Mouse (Mus musculus) heart, embryonic 15.5 days (tissue): Measurements from ENCODE around the gene Zfp622. TPM values are rescaled to one million over a fixed set of nuclear protein-coding genes. Genes with fewer than 3 reads are reported as not detected.

Experiments used
- ATAC-seq: fragments of 200-750 bp; cut with Nextera tagmentation; replicated peaks from 2 replicates; pipeline ENCODE4 v1.8.0; 2017; ENCODE audit warnings: low read depth, moderate TSS enrichment; ENCODE audit not compliant: insufficient number of reproducible peaks, insufficient read depth, low FRiP score
- H3K27ac ChIP-seq: fragments of 300-500 bp; sonication (generic); 2 replicates; pipeline ENCODE4 v1.5.1; 2015; ENCODE audit warnings: mild to moderate bottlenecking, inconsistent platforms
- H3K27me3 ChIP-seq: fragments of 300-500 bp; sonication (generic); 2 replicates; pipeline ENCODE4 v1.6.1; 2015; ENCODE audit warnings: inconsistent platforms
- H3K36me3 ChIP-seq: fragments of 300-500 bp; sonication (generic); 2 replicates; pipeline ENCODE4 v1.6.1; 2015; ENCODE audit warnings: mild to moderate bottlenecking, inconsistent platforms
- H3K4me1 ChIP-seq: fragments of 300-500 bp; sonication (generic); replicated peaks from 2 replicates; pipeline ENCODE4 v1.6.1; 2015; ENCODE audit warnings: inconsistent platforms
- H3K4me2 ChIP-seq: fragments of 300-500 bp; sonication (generic); 2 replicates; pipeline ENCODE4 v1.6.1; 2015; ENCODE audit warnings: inconsistent platforms, mild to moderate bottlenecking, moderate library complexity
- H3K4me3 ChIP-seq: fragments of 300-500 bp; sonication (generic); 2 replicates; pipeline ENCODE4 v1.5.1; 2015; ENCODE audit warnings: mild to moderate bottlenecking, inconsistent platforms
- H3K9ac ChIP-seq: fragments of 300-500 bp; sonication (generic); 2 replicates; pipeline ENCODE4 v1.6.1; 2015; ENCODE audit warnings: mild to moderate bottlenecking, inconsistent platforms
- H3K9me3 ChIP-seq: fragments of 300-500 bp; sonication (generic); replicated peaks from 2 replicates; pipeline ENCODE4 v1.6.1; 2016; ENCODE audit warnings: inconsistent platforms
- WGBS: fragments of 180-500 bp; shearing (Covaris S2); methylation state at CpG from one replicate; pipeline ENCODE4 v1.1.7; 2015; ENCODE audit warnings: mixed read lengths; 5-methylcytosine and 5-hydroxymethylcytosine counted together
- microRNA-seq: library from miRNA; unstranded; fragments of <30 nt; microRNA quantifications from one replicate; pipeline ENCODE4, GENCODE M21; 2016
- polyA plus RNA-seq: library from polyadenylated mRNA; unstranded; fragments of >200 nt; fragmentation: Nextera tagmentation; extraction: Ambion mirVana; gene quantifications from 2 replicates; pipeline ENCODE4 v1.2.1, GENCODE M21; 2015

The Zfp622 gene
- polyA plus RNA-seq, 1 experiment from 2014 or later, result 16.4 TPM

DNA sequence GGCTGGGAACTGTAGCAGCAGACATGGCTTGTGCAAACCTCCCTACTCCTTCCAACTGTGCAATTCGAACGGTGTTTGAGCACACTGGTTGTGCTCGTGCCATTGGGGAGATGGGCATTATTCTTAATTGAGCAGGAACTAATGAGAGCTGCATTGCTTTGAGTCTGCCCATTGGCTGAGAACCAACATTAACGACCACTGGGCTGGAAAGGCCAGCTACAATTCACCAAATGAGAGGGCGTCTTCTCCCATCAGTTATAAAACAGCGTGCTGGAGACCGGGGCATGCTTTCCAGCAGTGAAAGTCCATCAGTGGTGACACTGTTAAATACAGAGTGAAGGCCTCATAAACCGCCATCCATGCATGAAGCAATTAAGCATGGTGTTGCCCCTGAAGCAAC, 37.6 kb downstream of the Zfp622 start:
- Histone ChIP-seq H3K9me3 (no peaks in the 10 kb centered on the region), H3K27ac (no peak overlapping the region), H3K27me3 (no peaks in the 10 kb centered on the region), H3K36me3 (no peaks in the 10 kb centered on the region), H3K4me2 (no peak overlapping the region), H3K4me1 (no peaks in the 10 kb centered on the region), H3K4me3 (no peak overlapping the region), H3K9ac (no peak overlapping the region)
- ATAC-seq, result no peak
- 81% methylated on average over 8 of the region's 8 CpGs for WGBS

DNA sequence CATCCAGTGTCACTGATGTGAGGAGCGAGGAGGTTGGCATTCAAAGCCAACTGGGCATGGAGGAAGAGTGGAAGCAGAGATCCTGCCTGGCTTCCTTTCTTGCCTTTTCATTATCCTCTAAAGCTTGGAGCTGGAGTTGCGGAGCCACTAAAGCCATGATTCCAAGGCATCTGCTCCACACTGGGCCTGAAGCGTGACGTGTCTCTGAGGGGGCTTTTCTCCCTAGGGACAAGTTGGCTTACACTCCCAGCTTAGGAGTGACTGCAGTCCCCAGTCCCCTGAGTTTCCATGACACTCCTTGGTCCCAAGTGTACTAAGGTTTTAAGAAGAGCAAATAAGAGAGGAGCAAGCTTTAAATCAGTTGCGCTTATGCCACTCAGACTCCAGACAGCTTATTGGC, 38.5 kb downstream of the Zfp622 start:
- Histone ChIP-seq H3K36me3 (no peaks in the 10 kb centered on the region), H3K9ac (no peak overlapping the region), H3K4me2 (no peak overlapping the region), H3K9me3 (no peaks in the 10 kb centered on the region), H3K27me3 (no peaks in the 10 kb centered on the region), H3K4me3 (no peak overlapping the region), H3K27ac (no peak overlapping the region), H3K4me1 (no peaks in the 10 kb centered on the region)
- no peak for ATAC-seq
- 80% methylated on average over 5 of the region's 5 CpGs for WGBS

DNA sequence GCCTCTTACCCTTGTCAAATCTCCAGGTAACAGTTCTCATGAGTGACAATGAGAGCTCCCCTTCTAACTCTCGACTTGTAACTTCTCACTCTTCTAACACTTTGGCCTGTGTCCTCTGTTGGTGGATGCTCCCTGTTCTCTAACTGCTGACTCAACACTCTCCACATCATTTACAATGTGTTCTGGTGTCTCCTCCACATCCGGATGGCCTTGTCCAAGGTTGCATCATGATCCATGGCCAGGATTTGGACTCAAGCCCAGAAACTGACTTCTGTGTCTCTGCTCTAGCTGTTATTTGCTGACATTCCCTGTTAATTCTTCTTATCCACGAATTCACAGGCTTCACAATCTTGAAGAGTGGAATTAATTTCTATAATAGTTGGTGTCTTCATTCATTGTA, 47.5 kb downstream of the Zfp622 start:
- ATAC-seq, result no peak
- H3K27ac ChIP-seq, result no peak overlapping the region
- H3K9me3 ChIP-seq, result no peaks in the 10 kb centered on the region
- no peak overlapping the region for H3K9ac ChIP-seq
- H3K4me1 ChIP-seq, result no peaks in the 10 kb centered on the region
- no peaks in the 10 kb centered on the region for H3K36me3 ChIP-seq
- no peaks in the 10 kb centered on the region for H3K27me3 ChIP-seq
- H3K4me2 ChIP-seq, result no peak overlapping the region
- H3K4me3 ChIP-seq, result no peak overlapping the region
- 40% methylated on average over 3 of the region's 3 CpGs for WGBS

DNA sequence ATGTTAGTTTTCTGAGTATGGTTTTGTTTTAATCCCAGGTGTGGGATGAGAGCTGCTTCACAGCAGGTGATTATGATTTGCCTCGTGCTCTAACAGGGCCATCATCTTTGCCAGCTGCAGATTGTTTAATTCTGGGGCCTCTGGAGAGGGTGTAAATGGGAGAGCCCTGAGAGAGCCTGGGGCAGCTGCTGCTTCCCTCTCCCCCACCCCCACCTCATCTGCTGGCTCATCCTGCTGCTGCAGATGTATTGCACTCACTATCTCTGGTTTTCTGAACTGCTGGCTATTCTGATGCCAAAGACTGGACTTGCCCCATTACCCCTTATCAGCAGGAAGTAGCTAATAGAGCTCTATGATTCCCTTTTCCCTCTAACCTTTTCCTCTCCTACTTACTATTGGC, 56.4 kb downstream of the Zfp622 start:
- Histone ChIP-seq H3K27ac (no peak overlapping the region), H3K36me3 (no peaks in the 10 kb centered on the region), H3K4me2 (no peak overlapping the region), H3K9me3 (no peaks in the 10 kb centered on the region), H3K4me1 (no peaks in the 10 kb centered on the region), H3K4me3 (no peak overlapping the region), H3K27me3 (no peaks in the 10 kb centered on the region), H3K9ac (no peak overlapping the region)
- WGBS, result 33% methylated on average over 1 of the region's 1 CpGs
- no peak for ATAC-seq

DNA sequence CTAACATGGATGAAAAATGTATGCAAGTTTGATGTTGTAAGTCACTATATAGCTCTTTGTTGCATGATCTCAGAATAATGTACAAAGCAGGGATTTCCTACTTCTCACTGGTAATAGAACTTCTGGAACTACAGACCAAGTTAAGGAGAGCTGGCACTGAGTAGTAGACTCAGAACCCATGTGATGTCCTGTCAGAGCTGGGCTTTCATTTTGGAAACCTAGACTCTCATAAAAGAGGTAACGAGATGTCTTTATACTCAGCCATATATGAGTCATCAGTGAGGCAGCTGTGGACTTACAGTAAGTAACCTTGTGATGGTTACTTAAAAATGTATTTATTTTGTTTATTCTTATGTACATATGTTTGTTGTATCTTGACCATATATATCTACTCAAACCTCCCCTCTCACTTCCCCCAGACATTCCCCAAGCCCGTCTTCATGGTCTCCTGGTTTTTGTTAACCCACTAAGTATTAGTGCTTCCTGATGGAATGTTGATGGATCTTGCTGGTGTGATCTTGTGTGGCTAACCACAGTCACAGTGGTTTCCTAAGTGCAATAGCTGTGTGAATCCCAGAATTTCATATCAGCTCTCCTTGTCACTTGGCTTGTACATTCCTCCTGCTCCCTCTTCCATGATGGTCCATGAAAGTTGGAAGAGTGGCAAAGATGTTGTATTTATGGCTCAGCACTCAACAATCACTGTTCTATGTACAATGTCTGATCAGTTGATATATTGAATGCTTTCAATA, 57.2 kb downstream of the Zfp622 start:
- 85% methylated on average over 2 of the region's 2 CpGs for WGBS

More for the DNA sequence above, 57.2 kb downstream of the Zfp622 start:
- H3K27ac ChIP-seq, result no peak overlapping the region
- H3K27me3 ChIP-seq, result no peaks in the 10 kb centered on the region
- H3K4me1 ChIP-seq, result no peaks in the 10 kb centered on the region
- H3K36me3 ChIP-seq, result no peaks in the 10 kb centered on the region
- H3K9ac ChIP-seq, result no peak overlapping the region
- ATAC-seq, result no peak
- no peak overlapping the region for H3K4me3 ChIP-seq
- no peak overlapping the region for H3K4me2 ChIP-seq
- no peaks in the 10 kb centered on the region for H3K9me3 ChIP-seq

Small RNAs within 50 kb of the gene (microRNA-seq; reads per million reads assigned to microRNA genes)
- 1.3 reads per million for gene Mir7212

Other genes with a start within 250 kb of the Zfp622 start
- gene Retreg1, start 141.2 kb upstream of the Zfp622 start, polyA plus RNA-seq, result 60.3 and 84.6 TPM in 2 replicates